Mouse (Mus musculus): Measurements from ENCODE around the gene Usp22. TPM values are rescaled to one million over a fixed set of nuclear protein-coding genes. Genes with fewer than 3 reads are reported as not detected.
A peak's percentile ranks its signal among the peaks of the same experiment; 100 is the strongest.

Usp22 gene
- total RNA-seq (2021), result 100 to 1,000 TPM; 585 to 610 TPM

- intact Hi-C loops (cut with DNase I), result loop anchor here (5.0 kb wide), 1 partner anchor 402 kb away; the partner anchor contains the start of gene Epn2
- peak; percentile 100 for DNase-seq
Observed at GRCm38 (mm10) chr11:61174821-61175658, at the start of gene Usp22. Gene Usp22 (minus strand): TSS chr11:61175055.

DNA sequence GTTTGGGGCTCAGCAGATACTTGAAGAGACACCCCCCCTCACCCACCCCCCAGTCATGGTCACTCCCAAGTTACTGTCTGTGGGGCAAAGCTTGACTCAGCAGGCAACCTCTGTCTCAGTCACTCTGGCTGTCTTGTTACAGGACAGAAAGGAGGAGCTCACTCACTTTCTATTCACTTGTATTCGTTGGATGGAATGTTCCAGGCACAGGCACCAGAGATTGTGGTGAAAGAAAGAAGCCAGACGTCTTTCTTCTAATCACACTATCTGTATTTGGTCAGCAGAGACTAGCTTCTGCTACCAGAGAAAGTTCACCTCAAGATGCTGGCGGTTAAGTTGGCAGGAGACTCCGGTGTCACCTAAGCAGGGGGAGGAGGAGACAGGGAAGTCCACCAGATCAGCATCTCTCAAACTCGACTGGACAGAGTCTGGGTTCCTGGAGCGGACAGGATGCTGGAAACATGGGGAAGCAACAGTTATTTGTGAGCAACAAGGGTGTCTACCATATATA is 49.4 kb upstream of the Usp22 start:
- intact Hi-C loops (cut with DNase I), result no loop called here
- no peak for DNase-seq

- DNase-seq, result no peak
- intact Hi-C loops (cut with DNase I), result no loop called here
Observed at GRCm38 (mm10) chr11:61222971-61223745, 48.3 kb upstream of the Usp22 start.

GRCm38 (mm10) chr11:61222007-61222406 is 47.2 kb upstream of the Usp22 start:
- intact Hi-C loops (cut with DNase I), result no loop called here
- DNase-seq, result no peak

DNA sequence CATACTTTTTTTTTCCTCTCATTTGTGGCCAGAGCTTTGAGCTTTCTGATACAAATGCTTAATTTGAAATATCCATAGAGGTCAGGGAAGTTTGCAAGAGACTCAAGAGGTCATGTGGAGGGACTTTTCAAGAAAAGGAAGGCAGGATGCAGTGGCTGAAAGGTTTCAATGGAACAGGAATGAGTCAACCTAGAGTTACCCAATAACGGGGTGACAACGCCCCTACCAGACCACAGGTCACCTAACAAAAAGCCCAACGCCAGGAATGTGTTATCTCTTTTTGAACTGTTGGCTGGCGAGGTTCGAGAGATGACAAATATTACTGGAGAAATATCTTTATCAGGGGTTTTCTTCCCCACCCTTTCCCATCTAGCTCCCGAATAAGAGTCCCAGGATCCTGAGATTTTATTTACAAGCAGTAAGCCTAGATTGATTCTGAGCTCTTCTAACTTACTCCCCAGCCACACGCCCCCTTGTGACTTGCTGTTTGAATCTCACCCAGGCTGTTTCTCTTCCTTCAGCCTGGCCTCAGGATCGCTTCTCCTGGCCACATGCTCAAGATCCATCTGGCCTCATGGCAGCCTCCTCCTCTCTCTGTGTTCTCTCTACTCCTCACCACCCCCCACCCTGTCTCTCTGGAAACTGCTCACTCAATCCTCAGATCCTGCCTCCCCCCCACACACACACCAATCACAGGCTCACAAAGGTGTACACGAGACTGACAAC is 45.5 kb upstream of the Usp22 start:
- intact Hi-C loops (cut with DNase I), result no loop called here
- DNase-seq, result peak; percentile 58

- no peak for DNase-seq
- intact Hi-C loops (cut with DNase I), result no loop called here
Observed at GRCm38 (mm10) chr11:61215936-61216335, 41.1 kb upstream of the Usp22 start.

- intact Hi-C loops (cut with DNase I), result no loop called here
Observed at GRCm38 (mm10) chr11:61212102-61212501, 37.2 kb upstream of the Usp22 start.

GRCm38 (mm10) chr11:61208316-61208715 is 33.5 kb upstream of the Usp22 start:
- DNase-seq, result no peak
- intact Hi-C loops (cut with DNase I), result no loop called here

More at GRCm38 (mm10) chr11:61212102-61212501, 37.2 kb upstream of the Usp22 start:
- DNase-seq, result no peak

GRCm38 (mm10) chr11:61207487-61208246 is 32.8 kb upstream of the Usp22 start, which contains the start of gene Aldh3a1:
Gene Aldh3a1 (plus strand): TSS chr11:61207537.
- no peak for DNase-seq
- intact Hi-C loops (cut with DNase I), result no loop called here

DNA sequence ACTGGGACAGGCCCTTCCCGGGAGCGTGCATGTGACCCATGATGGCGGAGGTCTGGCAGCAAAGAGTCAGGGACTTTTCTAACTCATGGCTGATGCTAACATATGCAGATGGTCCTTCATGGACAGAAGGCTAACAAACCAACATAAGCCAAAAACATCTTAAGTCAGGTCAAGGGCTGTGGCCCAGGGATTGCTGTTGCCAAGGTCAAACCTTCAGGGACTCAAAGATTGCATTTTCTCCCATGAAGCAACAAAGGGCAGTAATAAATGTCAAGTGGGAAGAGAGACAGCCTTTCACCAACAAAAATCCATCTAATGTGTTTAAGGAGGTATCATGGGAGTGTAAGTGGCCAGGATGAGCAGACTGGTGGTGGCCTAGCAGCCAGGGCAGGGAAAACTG is 31.3 kb upstream of the Usp22 start:
- DNase-seq, result no peak
- intact Hi-C loops (cut with DNase I), result no loop called here

- peak; percentile 16 for DNase-seq
Observed at GRCm38 (mm10) chr11:61205167-61205950, 30.5 kb upstream of the Usp22 start.

GRCm38 (mm10) chr11:61202810-61203209 is 28.0 kb upstream of the Usp22 start:
- no peak for DNase-seq
- intact Hi-C loops (cut with DNase I), result no loop called here

More at GRCm38 (mm10) chr11:61205167-61205950, 30.5 kb upstream of the Usp22 start:
- intact Hi-C loops (cut with DNase I), result no loop called here

DNA sequence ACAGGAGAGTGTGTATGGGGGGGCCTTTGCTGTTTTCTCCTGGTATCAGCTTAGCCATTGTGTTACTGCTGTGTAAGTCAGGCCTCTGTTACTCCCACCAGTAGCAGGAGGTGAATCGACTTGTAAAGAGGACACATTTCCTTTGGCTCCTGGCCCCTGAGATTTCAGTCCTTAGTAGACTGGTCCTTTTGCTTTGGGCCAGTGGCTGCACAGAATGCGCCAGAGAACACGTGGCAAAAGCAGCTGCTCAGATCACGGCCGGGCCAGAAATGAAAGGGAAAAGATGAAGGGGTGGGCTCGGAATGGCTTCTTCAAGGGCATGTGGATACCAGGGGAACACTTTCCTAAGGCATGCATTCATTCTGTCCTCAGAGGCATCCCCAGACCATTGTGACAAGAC is 27.3 kb upstream of the Usp22 start:
- intact Hi-C loops (cut with DNase I), result no loop called here
- DNase-seq, result no peak

GRCm38 (mm10) chr11:61199620-61200362 is 24.9 kb upstream of the Usp22 start:
- intact Hi-C loops (cut with DNase I), result loop anchor here (10.0 kb wide), 1 partner anchor 515 kb away; no protein-coding TSS in a partner anchor

DNA sequence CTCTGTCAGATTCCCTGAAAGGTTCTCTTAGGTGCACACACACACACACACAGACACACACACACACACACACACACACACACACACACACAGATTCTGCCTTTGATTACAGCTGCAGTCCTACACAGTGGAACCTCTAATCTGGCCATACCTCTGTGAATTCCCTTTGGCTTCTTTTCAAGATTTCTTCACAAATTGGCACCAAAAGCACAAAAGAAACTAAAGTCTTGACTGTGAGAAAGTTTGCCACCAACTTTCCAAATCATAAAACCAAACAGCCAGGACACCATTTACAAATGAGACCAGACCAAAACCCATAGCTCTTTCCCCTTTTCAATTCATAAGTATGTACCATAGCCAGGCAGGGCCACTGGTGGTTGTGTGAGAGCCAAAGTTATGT is 23.1 kb upstream of the Usp22 start:
- intact Hi-C loops (cut with DNase I), result loop anchor here (10.0 kb wide), 1 partner anchor 517 kb away; no protein-coding TSS in a partner anchor
- DNase-seq, result no peak

More at GRCm38 (mm10) chr11:61199620-61200362, 24.9 kb upstream of the Usp22 start:
- no peak for DNase-seq

- DNase-seq, result no peak
- intact Hi-C loops (cut with DNase I), result loop anchor here (10.0 kb wide), 1 partner anchor 518 kb away; no protein-coding TSS in a partner anchor
Observed at GRCm38 (mm10) chr11:61196616-61197353, 21.9 kb upstream of the Usp22 start.

DNA sequence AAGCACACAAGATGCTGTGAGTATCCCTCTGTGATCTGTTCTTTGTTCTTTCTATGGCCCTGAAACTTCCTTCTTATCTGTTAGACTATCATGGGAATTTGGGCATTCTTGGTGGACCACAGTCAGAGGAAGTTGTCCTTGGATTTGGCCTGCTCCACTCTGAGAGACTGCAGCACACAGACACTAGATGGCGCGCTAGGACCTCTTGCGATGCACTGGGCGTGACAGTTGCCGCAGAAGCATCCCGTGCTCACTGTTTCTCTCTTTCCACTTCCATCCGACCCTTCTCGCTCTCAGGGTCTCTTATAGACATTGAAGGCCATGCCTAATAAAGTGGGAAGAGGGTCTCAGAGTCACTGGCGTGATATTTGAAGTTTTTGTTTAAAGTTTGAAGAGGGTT is 18.5 kb upstream of the Usp22 start:
- DNase-seq, result peak; percentile 85
- intact Hi-C loops (cut with DNase I), result loop anchor here (5.0 to 10.0 kb wide), 2 partner anchors 219 to 521 kb away; no protein-coding TSS in a partner anchor

Measured in left cerebral cortex, postnatal 4 days (tissue).